Mouse (Mus musculus): Measurements from ENCODE around the gene Taf12. TPM values are rescaled to one million over a fixed set of nuclear protein-coding genes. Genes with fewer than 3 reads are reported as not detected.

The Taf12 gene
- polyA plus RNA-seq, 1 experiment from 2014 or later, result 43.0 TPM

DNA sequence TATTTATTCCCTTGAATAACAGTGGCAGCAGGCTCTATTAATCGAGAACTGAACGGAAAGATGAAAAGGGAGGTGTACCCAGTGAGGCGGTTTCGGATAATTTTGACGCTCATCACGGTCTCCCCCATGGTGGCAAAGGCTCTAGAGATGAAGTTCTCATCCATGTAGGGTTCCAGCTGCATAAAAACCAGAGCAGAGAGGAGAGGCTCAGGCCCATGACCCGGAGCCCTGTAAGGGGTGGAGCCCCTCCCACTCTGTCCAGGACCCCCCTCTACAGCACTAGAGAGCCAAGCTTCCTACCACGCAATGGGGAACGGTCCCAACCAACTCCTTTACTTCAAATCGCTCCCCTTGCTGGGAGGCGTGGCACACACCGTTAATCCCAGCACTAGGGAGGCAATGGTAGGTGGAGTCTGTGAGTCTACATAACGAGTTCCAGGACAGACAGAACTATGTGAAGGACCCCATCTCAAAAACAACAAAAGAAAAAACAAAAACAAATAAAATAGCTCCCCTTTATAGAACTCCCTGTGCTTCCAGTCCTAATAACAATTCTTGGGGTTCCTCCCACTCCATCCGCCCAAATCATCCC lies 54.3 kb downstream of the Taf12 start:
- Histone ChIP-seq H3K4me3 (replicated peaks) (peak overlapping the region; percentile 87), H3K4me2 (peak overlapping the region; percentile 82), H3K27me3 (replicated peaks) (no peaks in the 10 kb centered on the region), H3K9ac (peak overlapping the region; percentile 82; the same call in 1 of the 2 replicates), H3K9me3 (no peaks in the 10 kb centered on the region), H3K4me1 (peaks cover 11% of the 10 kb centered on the region), H3K27ac (peak overlapping the region; percentile 95), H3K36me3 (peaks cover 29% of the 10 kb centered on the region)
- 46% methylated on average over 14 of the region's 14 CpGs for WGBS
- no peak for ATAC-seq (ENCODE audit: insufficient read depth, low FRiP score, low read depth)

DNA sequence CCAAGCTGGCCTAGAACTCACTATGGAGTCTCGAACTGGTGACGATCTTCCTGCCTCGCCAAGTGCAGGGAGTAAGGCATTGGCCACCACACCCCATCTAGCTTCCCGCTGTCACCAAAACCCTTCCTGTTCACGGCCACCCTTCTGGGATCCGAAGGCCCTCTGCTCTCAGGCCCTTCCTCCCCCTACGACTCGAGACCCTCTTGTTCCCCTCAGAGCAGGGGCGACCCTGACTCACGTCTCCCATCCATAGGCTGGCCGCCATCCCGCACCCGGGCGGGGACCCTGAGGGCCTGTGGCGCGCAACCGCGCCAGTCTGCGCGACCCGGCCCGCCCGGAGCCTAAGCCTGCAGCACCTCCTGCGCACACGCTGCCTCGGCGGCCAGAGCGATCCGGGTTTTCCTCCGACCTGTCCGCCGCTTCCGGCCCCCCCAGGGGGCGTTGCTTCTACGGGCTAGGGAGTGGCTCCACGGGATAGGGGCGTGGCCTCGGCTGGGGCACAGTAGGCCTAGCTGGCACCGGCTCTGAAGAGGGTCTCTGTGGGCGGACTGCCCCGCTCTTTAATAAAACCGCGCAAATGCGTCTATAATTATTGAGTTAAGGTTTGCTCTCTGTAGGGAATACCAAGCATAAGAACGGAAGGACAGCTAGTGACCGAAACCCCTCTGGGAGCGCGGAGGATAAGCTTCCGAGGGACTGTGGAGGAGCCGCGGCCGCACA lies 55.1 kb downstream of the Taf12 start, which contains the start of gene Trnau1ap:
Trnau1ap (minus strand) TSS at position 424 of the 720 bp plus-strand sequence.
- no peaks in the 10 kb centered on the region for H3K9me3 ChIP-seq
- WGBS, result under 1% methylated on average over 52 of the region's 52 CpGs
- H3K4me3 ChIP-seq (replicated peaks), result peak within 1 kb of the TSS; percentile 87
- no peaks in the 10 kb centered on the region for H3K27me3 ChIP-seq (replicated peaks)
- peak; percentile 94 for ATAC-seq (ENCODE audit: insufficient read depth, low FRiP score, low read depth)
- peak within 1 kb of the TSS; percentile 82 for H3K9ac ChIP-seq
- peaks cover 11% of the 10 kb centered on the region for H3K4me1 ChIP-seq
- H3K4me2 ChIP-seq, result peak within 1 kb of the TSS; percentile 82
- peak within 1 kb of the TSS; percentile 95 for H3K27ac ChIP-seq
- H3K36me3 ChIP-seq, result peaks cover 30% of the 10 kb centered on the region

DNA sequence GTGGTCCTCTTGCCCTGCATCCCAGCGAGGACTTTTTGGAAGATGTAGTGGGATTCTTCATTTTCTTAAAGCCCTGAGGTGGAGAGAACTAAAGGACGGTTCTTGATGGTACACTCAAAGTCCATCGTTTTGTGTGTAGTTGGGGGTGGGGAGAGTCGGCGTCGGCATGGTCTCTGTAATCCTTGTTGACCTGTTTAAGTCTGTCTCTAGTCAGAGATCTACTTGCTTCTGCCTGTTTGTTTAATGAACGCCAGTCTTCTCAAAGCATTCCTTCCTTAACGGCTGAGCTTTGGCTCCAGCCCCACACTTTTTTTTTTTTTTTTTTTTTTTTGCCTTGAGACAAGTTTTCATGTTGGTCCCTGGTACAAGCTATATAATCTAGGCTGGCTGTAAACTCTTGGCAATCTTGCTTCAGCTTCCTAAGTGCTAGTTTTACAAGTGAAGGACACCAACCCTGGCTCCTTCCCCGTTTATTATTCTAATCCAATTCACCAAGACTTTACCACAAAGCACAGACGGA lies 55.7 kb downstream of the Taf12 start:
- Histone ChIP-seq H3K4me1 (peaks cover 11% of the 10 kb centered on the region), H3K36me3 (peaks cover 31% of the 10 kb centered on the region), H3K4me3 (replicated peaks) (peak overlapping the region; percentile 87), H3K27ac (peak overlapping the region; percentile 95), H3K27me3 (replicated peaks) (no peaks in the 10 kb centered on the region), H3K9ac (peak overlapping the region; percentile 82), H3K4me2 (peak overlapping the region; percentile 82), H3K9me3 (no peaks in the 10 kb centered on the region)
- ATAC-seq (ENCODE audit: insufficient read depth, low FRiP score, low read depth), result no peak
- WGBS, result 7% methylated on average over 10 of the region's 10 CpGs

DNA sequence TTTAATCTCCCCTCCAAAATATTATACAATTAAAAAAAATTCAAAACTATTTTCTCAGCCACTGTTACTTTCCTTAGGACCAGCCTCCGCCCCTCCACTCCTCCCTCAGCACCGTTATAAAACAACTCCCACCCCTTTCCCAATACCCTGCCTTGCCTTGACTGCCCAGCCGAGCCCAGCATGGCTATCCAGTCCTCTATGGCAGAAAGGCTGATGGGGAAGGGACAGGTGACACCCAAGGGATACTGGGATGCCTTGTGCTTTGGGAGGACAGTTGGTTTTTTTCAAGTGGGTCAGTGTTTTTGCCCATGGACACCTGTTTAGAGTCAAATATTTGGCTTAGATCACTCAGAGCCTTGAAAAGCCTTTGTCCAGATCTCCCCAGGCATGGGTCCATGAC lies 57.8 kb downstream of the Taf12 start:
- 80% methylated on average over 3 of the region's 3 CpGs for WGBS
- Histone ChIP-seq H3K27ac (no peak overlapping the region), H3K36me3 (peaks cover 35% of the 10 kb centered on the region), H3K27me3 (replicated peaks) (no peaks in the 10 kb centered on the region), H3K4me3 (replicated peaks) (no peak overlapping the region), H3K4me1 (peaks cover 11% of the 10 kb centered on the region), H3K4me2 (no peak overlapping the region), H3K9me3 (no peaks in the 10 kb centered on the region), H3K9ac (no peak overlapping the region)
- ATAC-seq (ENCODE audit: insufficient read depth, low FRiP score, low read depth), result no peak

DNA sequence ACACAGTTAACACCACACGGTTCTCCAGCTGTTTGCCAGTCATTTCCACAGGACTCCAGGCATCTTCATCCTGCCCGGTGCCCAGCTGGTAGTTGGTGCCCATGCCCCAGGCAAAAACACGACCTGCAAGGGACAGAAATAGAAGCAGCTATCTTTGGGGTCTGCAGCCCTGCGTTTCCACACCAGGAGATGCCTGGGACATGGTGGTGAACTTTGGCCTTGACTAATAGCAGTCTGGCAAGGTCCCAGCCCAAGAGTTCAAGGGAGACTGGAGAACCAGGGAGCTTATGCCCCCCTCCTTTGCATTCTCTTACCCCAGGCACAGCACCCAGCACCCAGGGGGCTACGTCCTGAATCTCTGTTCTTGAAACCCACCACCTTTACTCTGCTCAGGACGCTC lies 58.7 kb downstream of the Taf12 start:
- H3K27me3 ChIP-seq (replicated peaks), result no peaks in the 10 kb centered on the region
- H3K36me3 ChIP-seq, result peaks cover 43% of the 10 kb centered on the region
- H3K4me1 ChIP-seq, result peaks cover 11% of the 10 kb centered on the region
- H3K9ac ChIP-seq, result no peak overlapping the region
- no peak for ATAC-seq (ENCODE audit: insufficient read depth, low FRiP score, low read depth)
- H3K4me3 ChIP-seq (replicated peaks), result no peak overlapping the region
- H3K27ac ChIP-seq, result no peak overlapping the region
- no peaks in the 10 kb centered on the region for H3K9me3 ChIP-seq
- WGBS, result 81% methylated on average over 6 of the region's 6 CpGs
- H3K4me2 ChIP-seq, result no peak overlapping the region

DNA sequence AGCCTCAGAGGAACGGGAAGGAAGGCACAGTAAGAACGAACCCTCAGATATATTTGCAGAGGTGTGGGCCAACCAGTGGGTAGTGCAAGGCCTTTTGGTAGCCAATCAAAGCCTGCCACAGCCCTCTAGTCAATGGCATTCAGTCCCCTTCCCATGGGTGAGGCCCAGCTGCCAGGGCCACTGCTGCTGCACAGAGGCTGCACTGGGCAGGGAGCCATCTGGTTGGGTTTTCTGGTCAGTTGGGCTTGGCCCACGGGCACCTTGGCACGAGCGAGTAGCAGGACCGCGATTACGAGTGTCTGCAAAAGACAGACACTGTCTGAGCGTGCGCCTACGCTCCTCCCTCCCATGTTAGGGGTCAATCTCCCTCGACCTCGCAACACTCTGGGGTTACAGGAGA lies 64.8 kb downstream of the Taf12 start:
- Histone ChIP-seq H3K27me3 (replicated peaks) (no peaks in the 10 kb centered on the region), H3K9ac (no peak overlapping the region), H3K36me3 (peaks cover 43% of the 10 kb centered on the region), H3K4me1 (peaks cover 4% of the 10 kb centered on the region; the same call in 1 of the 2 replicates), H3K27ac (no peak overlapping the region), H3K9me3 (no peaks in the 10 kb centered on the region), H3K4me2 (no peak overlapping the region), H3K4me3 (replicated peaks) (no peak overlapping the region)
- 94% methylated on average over 13 of the region's 13 CpGs for WGBS
- ATAC-seq (ENCODE audit: insufficient read depth, low FRiP score, low read depth), result no peak

DNA sequence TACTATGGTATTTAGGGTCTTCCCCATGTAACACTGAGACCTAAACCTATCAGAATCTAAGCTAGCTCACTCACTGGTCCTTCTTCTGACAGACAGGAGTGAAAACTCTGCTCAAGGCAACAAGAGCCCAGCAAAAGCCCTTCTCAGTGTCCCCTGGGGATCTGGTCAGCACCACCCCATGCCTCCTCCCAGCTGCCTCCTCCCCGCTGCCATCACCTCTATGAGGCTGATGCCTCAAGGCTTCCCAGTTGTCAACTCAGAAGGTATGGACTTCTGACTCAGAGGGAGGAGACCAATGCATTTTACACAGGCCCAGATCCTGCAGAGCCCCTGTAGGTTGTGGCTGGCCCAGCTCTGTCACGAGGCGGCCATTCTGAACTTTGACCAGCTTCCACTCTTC lies 67.3 kb downstream of the Taf12 start:
- H3K9ac ChIP-seq, result no peak overlapping the region
- ATAC-seq (ENCODE audit: insufficient read depth, low FRiP score, low read depth), result no peak
- no peaks in the 10 kb centered on the region for H3K27me3 ChIP-seq (replicated peaks)
- no peak overlapping the region for H3K4me3 ChIP-seq (replicated peaks)
- no peaks in the 10 kb centered on the region for H3K9me3 ChIP-seq
- WGBS, result 89% methylated on average over 3 of the region's 3 CpGs
- no peak overlapping the region for H3K4me2 ChIP-seq
- H3K27ac ChIP-seq, result no peak overlapping the region
- peaks cover 15% of the 10 kb centered on the region for H3K4me1 ChIP-seq
- peaks cover 26% of the 10 kb centered on the region for H3K36me3 ChIP-seq

DNA sequence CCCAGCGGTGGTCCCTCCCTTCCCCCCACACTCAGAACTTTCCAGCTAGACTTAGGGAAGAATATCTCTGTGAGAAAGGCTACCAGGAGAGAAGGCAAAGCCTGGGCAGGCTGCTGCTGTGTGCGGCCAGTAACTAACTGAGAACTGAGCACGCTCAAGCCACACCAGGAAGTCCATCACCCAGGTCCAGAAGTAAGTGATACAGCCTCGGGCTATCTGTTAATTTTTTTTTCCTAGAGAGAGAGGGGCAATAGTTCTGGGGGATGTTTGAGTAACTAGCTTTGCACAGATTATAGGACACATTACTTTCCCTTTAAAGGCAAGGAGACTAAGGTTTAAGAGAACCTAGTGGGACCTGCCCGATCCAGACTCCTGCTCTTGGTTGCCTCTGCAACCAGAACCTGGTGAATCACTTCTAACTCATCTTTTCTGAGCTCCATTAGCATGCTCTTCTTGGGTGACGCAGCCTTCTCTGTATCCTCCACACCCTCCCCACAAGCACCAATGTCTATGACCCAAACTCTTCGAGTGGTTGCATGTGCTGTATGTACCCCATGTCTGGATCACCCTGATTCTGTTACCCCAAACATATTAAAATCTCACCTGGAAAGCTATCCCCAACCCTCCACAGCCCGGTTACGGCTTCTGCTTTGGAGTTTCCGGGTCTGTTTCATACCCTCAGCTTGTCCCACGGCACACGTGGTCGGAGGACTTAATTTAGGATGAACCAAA lies 70.4 kb downstream of the Taf12 start:
- no peaks in the 10 kb centered on the region for H3K27me3 ChIP-seq (replicated peaks)
- no peaks in the 10 kb centered on the region for H3K9me3 ChIP-seq
- 5% methylated on average over 13 of the region's 13 CpGs for WGBS
- peak; percentile 7; the same call in 1 of the 2 replicates for ATAC-seq (ENCODE audit: insufficient read depth, low FRiP score, low read depth)
- H3K36me3 ChIP-seq, result peaks cover 2% of the 10 kb centered on the region; the same call in 1 of the 2 replicates
- H3K9ac ChIP-seq, result peak overlapping the region; percentile 73
- H3K4me1 ChIP-seq, result peaks cover 15% of the 10 kb centered on the region
- peak overlapping the region; percentile 87 for H3K4me3 ChIP-seq (replicated peaks)
- peak overlapping the region; percentile 92 for H3K4me2 ChIP-seq
- H3K27ac ChIP-seq, result 0 out of 2 replicates have a peak overlapping the region, but pooled peaks have one; percentile 75

Other genes with a start within 250 kb of the Taf12 start
- 0.13 TPM in 1 of 2 replicates, not detected in the other for gene Gm10300, start 199.7 kb upstream of the Taf12 start, polyA plus RNA-seq (2015; fragmentation: Nextera tagmentation; extraction: Ambion mirVana)
- gene Epb41, start 199.1 kb upstream of the Taf12 start, polyA plus RNA-seq (2015; fragmentation: Nextera tagmentation; extraction: Ambion mirVana), result 54.9 and 57.8 TPM in 2 replicates
- gene Oprd1, start 129.9 kb upstream of the Taf12 start, polyA plus RNA-seq (2015; fragmentation: Nextera tagmentation; extraction: Ambion mirVana), result 0.27 and 0.30 TPM in 2 replicates
- 73.3 and 79.5 TPM in 2 replicates for gene Ythdf2, start 62.1 kb upstream of the Taf12 start, polyA plus RNA-seq (2015; fragmentation: Nextera tagmentation; extraction: Ambion mirVana)
- 30.1 and 30.3 TPM in 2 replicates for gene Gmeb1, start 12.8 kb upstream of the Taf12 start, polyA plus RNA-seq (2015; fragmentation: Nextera tagmentation; extraction: Ambion mirVana)
- 1.8 and 2.4 TPM in 2 replicates for gene Rab42, start 29.0 kb downstream of the Taf12 start, polyA plus RNA-seq (2015; fragmentation: Nextera tagmentation; extraction: Ambion mirVana)
- 67.4 and 68.2 TPM in 2 replicates for gene Trnau1ap, start 55.2 kb downstream of the Taf12 start, polyA plus RNA-seq (2015; fragmentation: Nextera tagmentation; extraction: Ambion mirVana)
- gene Rcc1, start 79.2 kb downstream of the Taf12 start, polyA plus RNA-seq (2015; fragmentation: Nextera tagmentation; extraction: Ambion mirVana), result 68.5 and 74.6 TPM in 2 replicates
- 21.1 and 22.6 TPM in 2 replicates for gene Phactr4, start 148.1 kb downstream of the Taf12 start, polyA plus RNA-seq (2015; fragmentation: Nextera tagmentation; extraction: Ambion mirVana)
- gene Med18, start 189.5 kb downstream of the Taf12 start, polyA plus RNA-seq (2015; fragmentation: Nextera tagmentation; extraction: Ambion mirVana), result 22.0 and 23.4 TPM in 2 replicates
- 14.2 TPM in 2 replicates for gene Sesn2, start 236.1 kb downstream of the Taf12 start, polyA plus RNA-seq (2015; fragmentation: Nextera tagmentation; extraction: Ambion mirVana)